In genomic region chr12:112463750-112464444, GRCm38 (mm10) we compare ENCODE assay signal across 26 mouse cellular contexts. TPM values are rescaled to one million over a fixed set of nuclear protein-coding genes. Genes with fewer than 3 reads are reported as not detected.
A peak's percentile ranks its signal among the peaks of the same experiment; 100 is the strongest.
DNase-seq lines count a peak whose midpoint lies in the region; ATAC-seq and TF ChIP-seq lines count a peak whose summit lies in the region.
"Had no signal": no experiment of that assay in that cellular context is flagged by ENCODE, and none has a peak within 500 bp of the region (broad histone marks: within the 10 kb centered on the region; RNA-seq: fewer than 3 reads in every experiment).

No protein-coding gene starts in this region.

- DNase-seq in MEL-GATA-1-ER (ENCODE audit: extremely low read depth, low read depth) = peak; percentile 96
- no peak for DNase-seq in limb, embryonic 10.5 days (ENCODE audit: low spot score)
- DNase-seq in liver, postnatal 0 days = no peak
- DNase-seq in cerebellum, adult 11-12 months = no peak
- DNase-seq in layer of hippocampus, postnatal 36 days = no peak
- DNase-seq in cerebellum, adult 2 months = no peak
- DNase-seq in natural killer cell, adult 2 months (ENCODE audit: low spot score in 2 of 2) = no peak
- DNase-seq: cerebellum, adult 9-10 months; gastrocnemius, postnatal 14 days; heart, adult 2 months; kidney, adult 8-10 months; kidney, postnatal 14 days; lung, adult 18-20 months; lung, postnatal 14 days; right cerebral cortex, postnatal 14 days; thymus, adult 18-20 months had no signal

- peak overlapping the region; percentile 42; the same call in 1 of the 2 replicates for H3K27ac ChIP-seq in limb, embryonic 10.5 days
- 0 out of 2 replicates have a peak overlapping the region, but pooled peaks have one; percentile 24 for H3K27ac ChIP-seq in liver, postnatal 0 days (ENCODE audit: low read depth)
- no peak overlapping the region for H3K27ac ChIP-seq in cerebellum, adult 2 months (ENCODE audit: insufficient read depth, low read length)
- H3K27ac ChIP-seq: embryonic facial prominence, embryonic 13.5 days; heart, adult 2 months; hindbrain, embryonic 10.5 days; hindbrain, postnatal 0 days; layer of hippocampus, adult 2 months; midbrain, embryonic 10.5 days; stomach, embryonic 15.5 days had no signal

- H3K9ac ChIP-seq in liver, postnatal 0 days (replicated peaks) = no peak overlapping the region
- H3K9ac ChIP-seq: embryonic facial prominence, embryonic 13.5 days; forebrain, embryonic 15.5 days; stomach, embryonic 15.5 days had no signal

- no peaks in the 10 kb centered on the region for H3K9me3 ChIP-seq in limb, embryonic 10.5 days (replicated peaks)
- no peaks in the 10 kb centered on the region for H3K9me3 ChIP-seq in liver, postnatal 0 days (ENCODE audit: low read length)
- H3K9me3 ChIP-seq: embryonic facial prominence, embryonic 13.5 days; forebrain, embryonic 15.5 days; hindbrain, embryonic 10.5 days; midbrain, embryonic 10.5 days; stomach, embryonic 15.5 days had no signal

- no peak for TF ChIP-seq POLR2A in cerebellum, adult 2 months (IDR thresholded peaks at IDR 0.05; ENCODE audit: borderline replicate concordance, insufficient read depth, low read length)

- WGBS in limb, embryonic 10.5 days = 82% methylated on average over 3 of the region's 3 CpGs
- WGBS in liver, postnatal 0 days (ENCODE audit: insufficient replicate concordance) = 27% methylated on average over 3 of the region's 3 CpGs
- 82% methylated on average over 3 of the region's 3 CpGs for WGBS in cerebellum, adult 2 months

- no peak overlapping the region for H3K4me2 ChIP-seq in liver, postnatal 0 days (ENCODE audit: low read depth, low read length)
- H3K4me2 ChIP-seq: embryonic facial prominence, embryonic 13.5 days; forebrain, embryonic 15.5 days; stomach, embryonic 15.5 days had no signal

- no peak for TF ChIP-seq EP300 in liver, postnatal 0 days (IDR thresholded peaks at IDR 0.05; ENCODE audit: low read depth)

- peaks cover 65% of the 10 kb centered on the region for H3K4me1 ChIP-seq in limb, embryonic 10.5 days
- no peaks in the 10 kb centered on the region for H3K4me1 ChIP-seq in liver, postnatal 0 days (ENCODE audit: insufficient read depth)
- H3K4me1 ChIP-seq in cerebellum, adult 2 months (ENCODE audit: control insufficient read depth, insufficient read depth, low read length) = no peaks in the 10 kb centered on the region
- H3K4me1 ChIP-seq: stomach, embryonic 15.5 days had no signal

- peaks cover 34% of the 10 kb centered on the region; the same call in 1 of the 2 replicates for H3K27me3 ChIP-seq in limb, embryonic 10.5 days (ENCODE audit: low read depth, poor library complexity, severe bottlenecking)
- H3K27me3 ChIP-seq in liver, postnatal 0 days (ENCODE audit: insufficient read depth, low read length) = no peaks in the 10 kb centered on the region
- H3K27me3 ChIP-seq in cerebellum, adult 2 months (ENCODE audit: control insufficient read depth, insufficient read depth, low read length) = no peaks in the 10 kb centered on the region
- H3K27me3 ChIP-seq: forebrain, embryonic 15.5 days; stomach, embryonic 15.5 days had no signal

- no peak overlapping the region for H3K4me3 ChIP-seq in limb, embryonic 10.5 days
- no peak overlapping the region for H3K4me3 ChIP-seq in liver, postnatal 0 days (ENCODE audit: low read depth, low read length)
- no peak overlapping the region for H3K4me3 ChIP-seq in cerebellum, adult 2 months (replicated peaks; ENCODE audit: insufficient read depth, low read depth, low read length)
- H3K4me3 ChIP-seq: embryonic facial prominence, embryonic 13.5 days; forebrain, embryonic 15.5 days; heart, adult 2 months; hindbrain, embryonic 10.5 days; layer of hippocampus, adult 2 months; midbrain, embryonic 10.5 days; stomach, embryonic 15.5 days had no signal

- H3K36me3 ChIP-seq in limb, embryonic 10.5 days = no peaks in the 10 kb centered on the region
- H3K36me3 ChIP-seq in liver, postnatal 0 days (replicated peaks; ENCODE audit: insufficient read depth, low read length) = no peaks in the 10 kb centered on the region
- H3K36me3 ChIP-seq: embryonic facial prominence, embryonic 13.5 days; forebrain, embryonic 15.5 days; hindbrain, embryonic 10.5 days; midbrain, embryonic 10.5 days; stomach, embryonic 15.5 days had no signal

- no peak for TF ChIP-seq CTCF in liver, postnatal 0 days (IDR thresholded peaks at IDR 0.05; ENCODE audit: low read depth)
- no peak for TF ChIP-seq CTCF in cerebellum, adult 2 months (IDR thresholded peaks at IDR 0.05; ENCODE audit: borderline replicate concordance, insufficient read depth, low read depth, low read length)

- no peak; the same call in 1 of the 2 replicates for ATAC-seq in liver, postnatal 0 days
- ATAC-seq: CD4-positive, CD25-positive, alpha-beta regulatory T cell, adult 4 months; forebrain, embryonic 15.5 days; hindbrain, postnatal 0 days had no signal

RNA-seq across cellular contexts. Expression of gene A530016L24Rik, which starts 25.4 kb away (rescaled TPM):
- not detected in 2 replicates for polyA plus RNA-seq in limb, embryonic 10.5 days (2016; fragmentation: Nextera tagmentation; extraction: Ambion mirVana)
- 0.06 TPM in 1 of 2 replicates, not detected in the other for polyA plus RNA-seq in liver, postnatal 0 days (2015; fragmentation: Nextera tagmentation; extraction: Ambion mirVana)
- total RNA-seq in layer of hippocampus, postnatal 36 days (2021) = under 1 TPM in 1 of 2 experiments, not detected in 1; 0.20 TPM
- 0.08 TPM in 1 of 2 replicates, not detected in the other for polyA plus RNA-seq in cerebellum, adult 2 months (2012; rRNA removed)
- total RNA-seq: ES-E14; hindbrain, postnatal 0 days; monocyte, adult 5-6 weeks had no signal
- polyA plus RNA-seq: CD4-positive, CD25-positive, alpha-beta regulatory T cell, adult 4 months; hindbrain, embryonic 10.5 days; midbrain, embryonic 10.5 days had no signal

RNA-seq across cellular contexts. Expression of gene Tmem179, which starts 52.6 kb away (rescaled TPM):
- not detected in 2 replicates for polyA plus RNA-seq in limb, embryonic 10.5 days (2016; fragmentation: Nextera tagmentation; extraction: Ambion mirVana)
- not detected in 2 replicates for polyA plus RNA-seq in liver, postnatal 0 days (2015; fragmentation: Nextera tagmentation; extraction: Ambion mirVana)
- total RNA-seq in layer of hippocampus, postnatal 36 days (2021) = 100 to 1,000 TPM; 112 to 121 TPM
- polyA plus RNA-seq in cerebellum, adult 2 months (2012; rRNA removed) = 51.7 and 71.0 TPM in 2 replicates
- total RNA-seq: gastrocnemius, postnatal 14 days; heart, adult 2 months; monocyte, adult 5-6 weeks had no signal
- polyA plus RNA-seq: CD4-positive, CD25-positive, alpha-beta regulatory T cell, adult 4 months had no signal

Comparison
In these comparisons a context has a peak if more than half of its experiments do, and no peak if none do; other contexts are left out.
1. RNA of gene Tmem179, which starts 52.6 kb away (polyA plus RNA-seq): 51.7 to 71.0 TPM in cerebellum, adult 2 months; not detected in liver, postnatal 0 days and not detected in limb, embryonic 10.5 days; every median in the first group is over 10 times any median in the second.